Mouse (Mus musculus) ES-Bruce4 (cell line): ENCODE data around the gene Gm21903. TPM values are rescaled to one million over a fixed set of nuclear protein-coding genes. Genes with fewer than 3 reads are reported as not detected.
"Not testable (repeated sequence)": the region's sequence is repeated elsewhere in the genome, so short reads cannot be mapped to it uniquely, and the experiment has no call there.

Experiments
- H3K27ac ChIP-seq: 2 replicates; pipeline ENCODE4 v1.5.1; 2012; ENCODE audit warnings: low read length, inconsistent platforms; ENCODE audit not compliant: insufficient read depth
- H3K27me3 ChIP-seq: 2 replicates; pipeline ENCODE4 v1.6.1; 2012; ENCODE audit warnings: mild to moderate bottlenecking, low read length, inconsistent platforms; ENCODE audit not compliant: control insufficient read depth, poor library complexity, insufficient read depth, severe bottlenecking
- H3K36me3 ChIP-seq: 2 replicates; pipeline ENCODE4 v1.6.1; 2012; ENCODE audit warnings: inconsistent platforms, mild to moderate bottlenecking, low read length, moderate library complexity; ENCODE audit not compliant: control insufficient read depth, poor library complexity, insufficient read depth, severe bottlenecking
- H3K4me1 ChIP-seq: one replicate; pipeline ENCODE4 v1.8.1; 2011; ENCODE audit warnings: low read length; ENCODE audit not compliant: control insufficient read depth, insufficient read depth
- H3K4me3 ChIP-seq: 2 replicates; pipeline ENCODE4 v1.5.1; 2011; ENCODE audit warnings: low read depth, mild to moderate bottlenecking, low read length
- H3K9ac ChIP-seq: 2 replicates; pipeline ENCODE4 v1.6.1; 2012; ENCODE audit warnings: low read depth, mild to moderate bottlenecking, inconsistent platforms; ENCODE audit not compliant: poor library complexity, severe bottlenecking
- H3K9me3 ChIP-seq: replicated peaks from 2 replicates; pipeline ENCODE4 v1.6.1; 2012; ENCODE audit warnings: mild to moderate bottlenecking, low read length, inconsistent platforms; ENCODE audit not compliant: control insufficient read depth, poor library complexity, insufficient read depth, severe bottlenecking
- CTCF ChIP-seq: IDR thresholded peaks from one replicate; pipeline ENCODE4 v1.8.1; 2011; ENCODE audit warnings: low read depth, low read length
- EP300 ChIP-seq: IDR thresholded peaks from 2 replicates; pipeline ENCODE4 v1.6.1; 2011; ENCODE audit warnings: low read depth, low read length; ENCODE audit not compliant: insufficient read depth
- POLR2A ChIP-seq: IDR thresholded peaks from one replicate; pipeline ENCODE4 v1.8.1; 2011; ENCODE audit warnings: low read length; ENCODE audit not compliant: insufficient read depth
- polyA plus RNA-seq: library from polyadenylated mRNA; stranded (reverse); fragments of >200 nt; gene quantifications from 2 replicates; pipeline ENCODE4 v1.2.4, GENCODE M21; 2011; ENCODE audit warnings: low read depth; ENCODE audit not compliant: missing spikeins, insufficient read depth, insufficient read length

The Gm21903 gene
- not detected in 2 replicates for polyA plus RNA-seq

GRCm38 (mm10) chr17:39043241-39043640 is at the start of gene Gm21903:
Gm21903 (minus strand) TSS chr17:39043341.
- Histone ChIP-seq H3K27me3 (no peaks in the 10 kb centered on the region), H3K9ac (no peak within 1 kb of the TSS), H3K4me1 (no peaks in the 10 kb centered on the region), H3K4me3 (no peak within 1 kb of the TSS), H3K9me3 (no peaks in the 10 kb centered on the region), H3K27ac (no peak within 1 kb of the TSS), H3K36me3 (no peaks in the 10 kb centered on the region)
- no peak for TF ChIP-seq EP300
- TF ChIP-seq CTCF, result no peak
- no peak for TF ChIP-seq POLR2A

- H3K4me1 ChIP-seq, result no peaks in the 10 kb centered on the region
- no peak within 1 kb of the TSS for H3K27ac ChIP-seq
- no peaks in the 10 kb centered on the region for H3K9me3 ChIP-seq
- H3K27me3 ChIP-seq, result no peaks in the 10 kb centered on the region
- H3K9ac ChIP-seq, result no peak within 1 kb of the TSS
- no peak within 1 kb of the TSS for H3K4me3 ChIP-seq
- TF ChIP-seq POLR2A (no peak), CTCF (no peak), EP300 (no peak)
- H3K36me3 ChIP-seq, result no peaks in the 10 kb centered on the region
These were observed 33.8 kb upstream of the Gm21903 start, which contains the start of gene Esp23 for GRCm38 (mm10) chr17:39076937-39077336. Esp23 (minus strand) TSS chr17:39077037.

- H3K36me3 ChIP-seq, result no peaks in the 10 kb centered on the region
- H3K27me3 ChIP-seq, result no peaks in the 10 kb centered on the region
These were observed 20.5 kb upstream of the Gm21903 start for GRCm38 (mm10) chr17:39063641-39064040.

GRCm38 (mm10) chr17:39036395-39036794 is 6.7 kb downstream of the Gm21903 start, which contains the start of gene Esp24:
Esp24 (plus strand) TSS chr17:39036695.
- H3K4me1 ChIP-seq, H3K27me3 ChIP-seq, H3K9ac ChIP-seq, H3K27ac ChIP-seq, H3K36me3 ChIP-seq, H3K4me3 ChIP-seq, H3K9me3 ChIP-seq: not testable (repeated sequence)

More at GRCm38 (mm10) chr17:39063641-39064040, 20.5 kb upstream of the Gm21903 start:
- Histone ChIP-seq H3K27ac (no peak overlapping the region), H3K4me1 (no peaks in the 10 kb centered on the region), H3K9ac (no peak overlapping the region), H3K9me3 (peaks cover 26% of the 10 kb centered on the region), H3K4me3 (no peak overlapping the region)
- TF ChIP-seq POLR2A (no peak), EP300 (no peak), CTCF (no peak)

- Histone ChIP-seq H3K27me3 (no peaks in the 10 kb centered on the region), H3K9ac (no peak overlapping the region), H3K36me3 (no peaks in the 10 kb centered on the region), H3K4me1 (no peaks in the 10 kb centered on the region), H3K4me3 (no peak overlapping the region), H3K27ac (no peak overlapping the region), H3K9me3 (peaks cover 4% of the 10 kb centered on the region)
- TF ChIP-seq EP300, result no peak
- no peak for TF ChIP-seq POLR2A
- no peak for TF ChIP-seq CTCF
These were observed 26.0 kb downstream of the Gm21903 start for GRCm38 (mm10) chr17:39017184-39017583.

GRCm38 (mm10) chr17:39010675-39011638 is 32.2 kb downstream of the Gm21903 start:
- Histone ChIP-seq H3K9me3 (0 out of 2 replicates have a peak, but pooled peaks cover 2% of the 10 kb centered on the region), H3K27ac (no peak overlapping the region), H3K9ac (no peak overlapping the region), H3K4me1 (no peaks in the 10 kb centered on the region), H3K27me3 (no peaks in the 10 kb centered on the region), H3K4me3 (0 out of 2 replicates have a peak overlapping the region, but pooled peaks have one; percentile 2), H3K36me3 (no peaks in the 10 kb centered on the region)
- TF ChIP-seq CTCF (no peak), POLR2A (no peak), EP300 (no peak)
